Mouse (Mus musculus): ENCODE measurements around the gene Adat1.

Gene Adat1

DNA sequence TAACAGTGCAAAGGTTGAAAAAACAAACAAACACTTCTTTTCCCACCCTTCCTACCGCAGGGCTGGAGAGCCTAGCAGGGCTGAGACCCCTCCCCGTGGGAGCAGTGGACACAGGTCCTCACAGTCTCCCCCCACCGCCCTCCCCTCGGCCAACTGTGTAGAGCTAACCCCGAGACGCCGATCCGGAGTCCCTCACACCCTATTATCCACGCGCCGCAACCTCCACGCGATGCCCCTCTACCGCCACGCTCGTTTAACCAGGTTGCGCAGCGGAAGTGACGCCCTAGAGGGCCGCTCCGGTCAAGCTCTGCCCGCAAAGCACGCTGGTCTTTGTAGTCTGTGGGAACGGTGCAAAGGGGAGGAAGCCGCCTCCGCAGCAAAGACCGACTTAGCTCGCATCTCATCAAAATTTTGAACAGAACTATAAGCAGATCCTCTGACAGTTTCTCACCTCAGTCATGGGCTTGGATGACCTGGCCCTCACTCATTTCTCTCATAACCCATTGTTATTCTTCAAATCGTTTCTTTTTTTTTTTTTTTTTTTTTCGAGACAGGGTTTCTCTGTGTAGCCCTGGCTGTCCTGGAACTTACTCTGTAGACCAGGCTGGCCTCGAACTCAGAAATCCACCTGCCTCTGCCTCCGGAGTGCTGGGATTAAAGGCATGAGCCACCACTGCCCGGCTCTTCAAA is at the start of gene Adat1:
Gene Adat1, minus strand, starts transcription at position 290 of the 690 bp plus-strand sequence.
- DNase-seq (ENCODE audit: low read depth) = peak; percentile 87

DNA sequence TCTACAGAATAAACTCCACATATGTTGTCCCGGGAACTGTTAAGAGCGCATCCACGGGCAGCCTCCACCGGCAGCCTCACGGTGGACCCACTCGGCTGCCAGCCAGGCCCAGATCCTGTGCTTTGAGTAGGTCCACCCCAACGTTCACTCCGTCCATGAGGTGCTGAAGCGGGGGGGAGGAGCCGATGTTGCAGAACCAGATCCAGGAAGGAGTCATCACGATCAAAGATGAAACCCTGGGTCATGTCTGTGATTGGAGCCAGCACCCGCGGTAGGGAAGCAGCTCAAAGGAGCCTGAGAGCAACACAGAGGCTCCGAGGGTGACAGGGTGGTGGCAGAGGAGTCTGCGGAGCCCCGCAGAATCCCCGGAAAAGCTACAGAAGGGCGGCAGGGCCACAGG is 45.4 kb upstream of the Adat1 start:
- no peak for DNase-seq (ENCODE audit: low read depth)

DNA sequence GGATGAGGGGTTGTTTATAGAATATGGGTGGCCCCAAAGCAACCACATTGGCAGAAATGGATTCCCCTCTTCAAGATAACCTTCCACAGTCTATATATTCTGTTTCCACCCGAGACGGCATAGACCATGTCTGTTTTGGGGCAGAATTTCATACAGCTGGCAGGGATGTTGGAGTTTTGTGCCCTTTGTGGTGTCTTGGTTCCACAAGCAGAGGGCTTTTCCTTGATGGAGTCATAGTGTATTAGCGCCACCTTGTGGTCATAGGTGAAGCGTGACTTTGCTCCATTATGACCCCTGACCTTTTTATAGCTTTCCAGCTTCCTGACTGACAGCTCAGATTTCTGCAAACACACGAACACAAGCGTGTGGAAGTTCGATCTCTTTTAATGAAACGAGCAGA is 42.5 kb upstream of the Adat1 start:
- peak; percentile 83 for DNase-seq (ENCODE audit: low read depth)

DNA sequence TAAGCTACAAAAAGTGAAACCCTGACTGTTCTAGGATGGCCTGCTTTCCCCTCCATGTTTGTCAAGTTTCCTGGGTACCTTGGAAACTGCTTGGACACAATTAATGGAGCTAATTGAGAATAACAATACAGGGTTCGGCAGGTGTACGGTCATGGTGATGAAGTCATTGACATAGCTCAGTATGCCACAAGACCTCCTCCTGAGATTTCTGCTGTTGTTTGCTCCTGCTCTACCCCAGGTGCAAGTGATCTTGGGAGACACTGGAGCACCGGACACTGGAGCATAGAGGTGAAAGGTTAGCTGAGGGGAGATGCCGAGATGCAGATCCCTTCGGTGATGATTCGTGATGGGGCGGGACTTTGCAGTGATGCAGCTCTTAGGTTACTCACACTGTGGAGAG is 41.0 kb upstream of the Adat1 start:
- DNase-seq (ENCODE audit: low read depth) = no peak

DNA sequence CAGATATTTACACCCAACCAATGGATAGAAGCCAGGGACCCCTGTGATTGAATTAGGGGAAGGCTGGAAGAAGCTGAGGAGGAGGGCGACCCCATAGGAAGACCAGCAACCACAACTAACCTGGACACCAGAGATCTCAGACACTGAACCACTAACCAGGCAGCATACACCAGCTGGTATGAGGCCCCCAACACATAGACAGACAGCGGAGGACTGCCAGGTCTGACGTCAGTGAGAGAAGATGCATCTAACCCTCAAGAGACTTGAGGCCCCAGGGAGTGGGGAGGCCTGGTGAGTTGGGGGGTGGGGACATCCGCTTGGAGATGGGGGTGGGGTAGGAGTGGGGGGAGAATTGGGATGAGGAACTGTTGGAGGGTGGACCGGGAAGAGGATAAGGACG is 38.6 kb upstream of the Adat1 start:
- no peak for DNase-seq (ENCODE audit: low read depth)

DNA sequence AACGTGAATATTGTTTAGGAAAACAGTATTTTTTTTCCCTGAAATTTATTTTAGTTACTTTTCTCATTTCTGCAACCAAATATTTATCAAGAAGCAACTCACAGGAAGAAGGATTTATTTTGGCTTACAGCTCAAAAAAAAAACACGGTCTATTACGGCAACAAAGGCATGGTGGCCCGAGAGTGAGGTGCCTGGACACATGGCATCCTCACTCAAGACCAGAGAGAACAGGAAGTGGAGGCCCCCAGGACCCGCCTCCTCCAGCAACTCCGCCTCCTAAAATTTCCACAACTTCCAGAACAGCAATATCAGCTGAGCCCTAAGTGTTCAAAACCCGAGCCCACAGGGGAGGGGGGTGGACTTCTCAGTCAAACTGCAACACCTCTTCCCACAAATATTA is 37.4 kb upstream of the Adat1 start:
- DNase-seq (ENCODE audit: low read depth) = no peak

DNA sequence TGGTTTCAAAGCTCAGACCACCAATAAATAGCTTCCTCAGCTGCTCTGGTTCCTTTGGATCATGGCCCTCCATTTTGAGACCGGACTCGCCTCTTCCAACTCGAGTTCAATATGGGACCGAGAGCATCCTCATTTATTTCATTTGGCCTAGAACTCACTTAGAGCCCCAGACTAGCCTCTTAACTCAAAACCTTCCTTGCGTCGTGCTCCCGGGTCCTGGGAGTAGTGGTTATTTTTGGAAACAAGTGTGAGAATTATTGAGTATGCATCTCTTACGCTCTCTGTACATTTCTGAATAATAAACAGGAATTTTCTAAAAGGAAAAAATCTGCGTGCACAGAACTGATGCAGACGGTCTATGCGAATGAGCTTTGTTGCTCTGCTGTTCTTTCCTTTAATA is 22.8 kb upstream of the Adat1 start, which contains the start of gene Gm6793:
Gene Gm6793, minus strand, starts transcription at position 101 of the 400 bp plus-strand sequence.
- DNase-seq (ENCODE audit: low read depth) = no peak

DNA sequence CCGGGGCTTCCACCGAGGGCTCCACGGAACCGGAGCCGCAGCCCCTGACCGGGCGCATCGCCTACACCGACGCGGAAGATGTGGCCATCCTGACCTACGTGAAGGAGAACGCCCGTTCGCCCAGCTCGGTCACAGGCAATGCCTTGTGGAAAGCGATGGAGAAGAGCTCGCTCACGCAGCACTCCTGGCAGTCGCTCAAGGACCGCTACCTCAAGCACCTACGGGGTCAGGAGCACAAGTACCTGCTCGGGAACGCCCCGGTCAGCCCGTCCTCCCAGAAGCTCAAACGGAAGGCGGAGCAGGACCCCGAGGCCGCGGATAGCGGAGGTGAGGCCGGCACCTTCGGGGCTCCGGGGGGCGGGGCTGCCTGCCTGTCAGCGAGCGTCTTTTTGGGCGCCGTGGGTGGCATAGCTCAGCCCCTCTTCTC is 19.7 kb upstream of the Adat1 start:
- DNase-seq (ENCODE audit: low read depth) = no peak

DNA sequence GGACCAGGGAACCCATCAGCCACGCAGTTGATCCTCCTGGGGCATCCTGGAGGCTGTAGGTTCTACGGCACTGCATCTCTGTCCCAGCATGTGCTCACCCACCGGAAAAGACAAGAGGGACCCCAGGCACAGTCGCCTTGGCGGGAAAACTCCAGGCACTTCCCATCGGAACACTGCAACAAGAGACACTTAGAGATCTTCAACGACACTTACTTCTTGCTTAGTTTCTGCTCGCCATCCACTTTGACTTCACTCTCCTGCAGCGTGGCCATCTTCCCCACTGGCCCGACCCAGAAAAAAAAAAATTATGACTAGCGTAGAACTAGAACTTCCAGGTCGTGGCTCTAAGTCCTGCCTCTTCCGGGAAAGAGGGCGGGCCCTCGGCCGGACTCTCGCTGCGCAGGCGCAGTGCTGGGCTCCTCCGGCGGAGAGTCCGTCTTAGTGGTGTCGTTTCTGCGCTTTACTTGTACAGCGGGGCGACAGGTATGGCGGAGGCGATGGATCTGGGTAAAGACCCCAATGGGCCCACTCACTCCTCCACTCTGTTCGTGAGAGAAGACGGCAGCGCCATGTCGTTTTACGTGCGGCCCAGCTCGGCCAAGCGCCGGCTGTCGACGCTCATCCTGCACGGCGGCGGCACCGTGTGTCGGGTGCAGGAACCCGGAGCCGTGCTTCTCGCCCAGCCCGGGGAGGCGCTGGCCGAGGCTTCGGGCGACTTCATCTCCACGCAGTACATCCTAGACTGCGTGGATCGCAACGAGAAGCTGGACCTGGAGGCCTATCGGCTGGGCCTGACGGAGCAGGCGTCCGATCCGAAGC is 19.1 kb upstream of the Adat1 start, which contains the start of the genes Kars and Terf2ip:
Gene Kars, minus strand, starts transcription at position 327 of the 819 bp plus-strand sequence.
Gene Terf2ip, plus strand, starts transcription at position 402 of the 819 bp plus-strand sequence.
- peak; percentile 95 for DNase-seq (ENCODE audit: low read depth)

DNA sequence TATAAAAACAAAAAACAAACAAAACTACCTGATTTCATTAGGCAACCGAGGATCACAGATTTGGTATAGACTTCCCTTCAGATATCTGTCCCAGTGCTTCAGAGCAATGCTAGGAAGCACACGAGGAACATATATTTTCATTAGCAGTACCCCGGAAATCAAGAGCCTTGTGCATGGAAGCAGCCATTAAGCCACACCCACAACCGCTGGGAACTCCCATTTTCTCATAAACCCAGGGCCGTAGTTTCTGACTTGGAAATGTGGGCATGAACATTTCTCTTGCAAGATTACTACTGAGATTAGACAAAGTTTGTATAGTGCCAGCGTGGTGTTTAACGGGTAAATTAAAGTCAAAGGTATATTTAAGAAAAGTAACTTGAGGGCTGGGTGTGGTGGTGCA is 17.5 kb upstream of the Adat1 start:
- DNase-seq (ENCODE audit: low read depth) = no peak

DNA sequence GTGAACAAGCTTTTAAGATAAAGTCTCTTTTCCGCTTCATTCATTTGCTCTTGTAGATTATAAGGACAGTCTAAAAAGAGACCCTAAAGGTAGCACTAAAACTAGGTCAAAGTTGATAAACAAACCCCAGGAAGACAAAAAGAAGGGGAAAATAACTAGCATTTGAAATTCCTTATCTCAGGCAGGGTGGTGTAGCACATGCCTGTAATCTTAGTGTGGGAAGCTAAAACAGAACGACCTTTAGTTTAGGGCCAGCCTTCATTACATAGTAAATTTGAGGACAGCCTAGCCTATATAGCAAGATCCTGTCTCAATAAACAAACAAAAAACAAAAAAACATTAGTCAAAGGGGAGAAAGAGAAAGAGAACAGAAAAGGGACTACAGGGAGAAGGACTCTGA is 15.6 kb upstream of the Adat1 start:
- no peak for DNase-seq (ENCODE audit: low read depth)

DNA sequence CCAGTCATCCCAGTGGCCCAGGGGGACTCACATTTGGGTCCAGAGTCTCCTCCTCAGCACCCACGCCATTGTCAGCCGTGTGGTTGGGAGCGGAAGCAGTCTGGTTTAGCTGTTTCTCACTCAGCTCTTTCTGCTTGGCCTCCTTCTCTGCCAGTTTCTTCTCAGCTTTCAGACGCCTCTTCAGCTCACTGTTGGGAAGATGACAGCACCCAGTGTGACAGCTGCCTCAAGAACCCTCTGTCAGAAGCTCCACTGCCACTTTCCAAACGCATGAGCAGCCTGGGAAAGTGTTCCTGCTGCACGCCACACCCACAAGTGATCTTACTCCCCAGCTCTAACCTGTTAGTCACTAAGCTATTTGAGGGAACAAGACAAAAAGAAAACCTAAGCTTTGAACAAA is 13.5 kb upstream of the Adat1 start:
- DNase-seq (ENCODE audit: low read depth) = no peak

DNA sequence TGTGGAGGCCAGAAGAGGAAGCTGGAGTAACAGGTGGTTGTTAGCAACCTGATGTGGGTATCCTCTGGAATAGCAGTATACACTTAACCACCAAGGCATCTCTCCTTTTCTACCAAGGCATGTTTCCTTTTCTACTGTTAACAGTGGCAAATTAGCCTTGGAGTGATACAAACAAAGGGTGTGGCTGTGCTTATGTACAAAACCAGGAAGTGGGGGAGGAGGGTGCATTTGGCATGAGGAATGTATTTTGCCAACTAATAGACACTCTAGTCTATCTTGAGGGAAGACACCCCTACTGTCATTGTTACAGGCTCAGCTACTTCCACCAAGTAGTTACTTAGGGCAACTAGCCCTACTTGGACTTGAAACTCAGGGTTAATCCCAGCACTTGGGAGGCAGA is 12.7 kb upstream of the Adat1 start:
- DNase-seq (ENCODE audit: low read depth) = no peak

DNA sequence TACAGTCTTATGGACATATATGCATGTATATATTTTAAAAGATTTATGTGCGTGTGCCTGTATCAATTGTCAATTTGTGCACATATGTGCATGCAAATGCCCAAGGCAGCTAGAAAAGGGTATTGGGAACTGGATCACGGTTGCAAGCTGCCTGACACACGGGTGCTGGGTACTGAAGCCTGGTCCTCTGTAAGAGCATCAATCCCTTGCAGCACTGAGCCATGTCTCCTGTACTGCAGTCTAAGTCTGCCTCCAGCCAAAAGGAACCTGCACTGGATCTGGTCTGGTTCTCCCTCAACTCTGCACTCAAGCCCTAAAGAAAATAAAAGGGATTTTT is 569 bp upstream of the Adat1 start:
- peak; percentile 20 for DNase-seq (ENCODE audit: low read depth)

DNA sequence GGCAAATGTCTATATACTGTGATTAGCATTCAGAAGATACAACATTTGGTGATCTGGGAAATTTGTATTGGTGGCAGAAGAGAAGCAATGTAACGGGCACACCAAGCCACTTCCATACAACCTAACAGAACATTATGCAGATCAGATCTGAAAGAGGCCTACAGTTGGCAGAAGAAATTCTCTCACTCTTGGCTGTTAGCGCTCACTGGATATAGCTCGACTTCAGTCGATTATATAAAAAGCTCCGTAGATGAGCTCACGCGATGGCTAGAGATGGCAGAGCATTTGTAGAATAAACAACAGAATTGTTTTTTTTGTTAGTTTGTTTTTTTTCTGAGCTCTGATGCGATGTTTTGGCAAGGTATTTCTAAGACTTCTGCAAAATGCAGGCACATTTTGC is 824 bp downstream of the Adat1 start:
- DNase-seq (ENCODE audit: low read depth) = no peak

DNA sequence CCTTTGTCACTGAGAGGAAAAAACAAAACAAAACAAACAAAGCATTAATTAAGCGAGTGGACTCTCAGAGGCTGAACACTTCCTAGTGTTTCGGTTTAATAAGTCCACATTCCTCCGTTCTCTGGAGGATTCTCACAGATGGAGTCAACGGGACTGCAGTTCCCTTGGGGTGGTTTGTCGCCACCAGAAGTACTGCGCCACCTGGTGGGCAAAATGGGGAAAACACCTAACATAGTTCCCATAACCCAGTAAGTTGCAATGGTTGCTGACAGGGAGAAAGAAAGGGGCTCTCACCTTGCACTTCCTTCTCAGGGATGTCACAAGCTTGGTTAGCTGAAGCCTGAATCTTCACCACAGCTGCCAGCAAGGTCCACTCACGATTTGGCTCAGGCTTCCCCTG is 2.2 kb downstream of the Adat1 start:
- peak; percentile 92 for DNase-seq (ENCODE audit: low read depth)

DNA sequence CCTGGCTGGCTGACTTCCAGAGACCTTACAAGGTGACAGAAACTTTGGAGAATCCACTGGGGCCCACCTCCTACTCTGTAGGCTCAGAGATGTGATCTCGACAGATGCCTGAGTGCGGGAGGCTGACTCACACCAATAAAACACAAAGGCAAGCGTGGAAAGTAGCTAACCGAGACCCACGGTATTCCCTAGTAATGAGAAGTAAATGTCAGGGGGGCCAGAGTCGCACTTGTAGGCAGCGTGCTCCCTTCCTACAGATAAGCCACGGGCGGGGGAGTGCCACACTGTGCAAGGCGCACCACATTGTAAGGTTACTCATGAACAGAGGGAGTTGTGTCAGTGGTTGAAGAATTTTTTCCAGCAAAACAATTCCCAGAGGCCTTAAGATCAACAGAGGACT is 7.6 kb downstream of the Adat1 start:
- no peak for DNase-seq (ENCODE audit: low read depth)

DNA sequence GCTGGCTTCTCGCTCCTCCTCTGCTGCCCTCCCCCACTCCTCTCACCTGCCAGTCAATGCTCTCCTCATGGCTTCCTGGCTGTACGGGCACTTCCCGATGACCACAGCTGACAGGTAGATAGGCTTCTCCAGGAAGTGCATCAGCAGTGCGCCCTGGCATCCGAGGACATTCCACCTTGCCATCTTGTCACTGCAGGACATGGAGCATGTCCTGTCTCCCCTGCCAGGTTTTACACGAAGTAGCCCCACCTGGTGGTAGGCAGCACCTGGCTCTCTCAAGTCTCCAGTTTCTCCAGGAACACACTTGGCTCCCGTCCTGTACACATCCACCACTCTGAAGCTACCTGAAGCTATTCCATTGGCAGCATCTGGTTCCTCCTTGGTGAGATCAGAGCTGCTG is 10.0 kb downstream of the Adat1 start:
- DNase-seq (ENCODE audit: low read depth) = peak; percentile 55

DNA sequence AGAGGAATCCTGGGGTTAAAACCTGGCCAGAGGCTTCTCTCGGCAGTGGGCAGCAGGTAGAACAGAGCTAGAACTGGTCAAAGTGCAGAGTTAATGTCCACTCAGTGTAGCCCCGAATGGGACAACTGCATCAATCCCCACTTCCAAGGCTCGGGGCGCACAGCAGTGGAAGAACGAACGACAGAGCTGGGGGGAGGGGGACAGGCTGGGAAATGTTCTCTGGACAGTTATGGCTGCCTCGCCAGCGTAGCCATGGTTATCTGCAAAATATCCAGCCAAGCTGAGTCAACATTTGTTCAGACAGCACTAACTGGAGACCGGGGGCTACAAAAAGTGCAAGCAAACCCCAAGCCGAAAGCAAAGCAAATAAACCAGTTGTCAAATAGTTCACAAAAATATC is 14.0 kb downstream of the Adat1 start:
- DNase-seq (ENCODE audit: low read depth) = no peak

DNA sequence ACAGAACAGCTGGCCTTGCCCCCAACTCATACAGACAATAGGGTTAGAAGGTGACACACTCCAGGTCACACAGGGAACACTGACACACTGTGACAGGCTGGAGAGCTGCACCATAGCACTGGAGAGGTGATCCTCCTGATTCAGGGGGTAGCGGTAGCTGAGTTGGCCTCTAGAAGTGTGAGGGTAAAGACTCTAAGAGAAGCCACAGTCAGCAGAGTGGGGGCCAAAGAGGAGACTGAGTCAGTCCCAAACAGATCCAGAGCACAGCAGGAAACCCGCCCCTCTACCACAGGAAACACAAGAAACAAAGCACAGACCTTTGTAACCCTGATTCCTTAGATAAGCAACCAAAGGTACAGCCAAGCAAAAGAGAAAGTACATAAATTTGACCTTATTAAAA is 15.8 kb downstream of the Adat1 start:
- peak; percentile 65 for DNase-seq (ENCODE audit: low read depth)

DNA sequence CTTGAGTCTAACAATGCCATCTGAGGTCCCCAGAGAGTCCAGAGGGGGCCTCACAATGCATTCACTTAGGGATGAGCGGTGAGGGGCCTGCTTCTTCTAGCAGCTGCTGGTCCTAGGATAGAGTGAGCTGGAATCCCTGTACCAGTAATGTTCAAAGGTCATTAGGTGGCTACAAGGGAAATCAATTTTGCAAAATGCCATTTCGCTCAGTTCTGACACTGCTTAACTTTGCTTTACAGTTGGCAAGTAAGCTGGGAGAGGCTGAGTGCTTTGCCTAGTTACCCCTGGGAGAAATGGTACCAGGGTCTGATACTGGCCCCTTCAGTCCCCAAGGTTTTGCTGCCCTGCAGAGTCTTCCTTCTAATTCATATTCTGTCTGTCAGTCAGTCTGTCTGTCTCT is 16.4 kb downstream of the Adat1 start:
- DNase-seq (ENCODE audit: low read depth) = no peak

DNA sequence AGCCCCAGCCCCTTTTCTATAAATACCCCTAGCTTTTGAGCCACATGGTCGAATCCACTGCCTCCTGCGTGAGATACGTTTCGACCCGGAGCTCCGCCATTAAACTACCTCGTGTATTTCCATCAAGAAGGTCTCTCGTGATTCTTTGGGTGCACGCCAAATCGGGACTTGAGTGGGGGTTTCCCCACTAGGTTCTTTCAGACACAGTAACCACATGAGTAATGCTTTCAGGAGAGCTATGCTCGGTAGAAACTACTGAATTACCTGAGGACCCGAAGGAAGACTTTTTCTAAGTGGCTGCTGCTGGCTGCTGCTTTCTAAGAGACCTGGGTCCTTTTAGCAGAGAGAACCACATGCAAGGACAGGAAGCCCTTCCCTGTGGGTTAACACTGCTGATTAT is 18.0 kb downstream of the Adat1 start:
- peak; percentile 53 for DNase-seq (ENCODE audit: low read depth)

DNA sequence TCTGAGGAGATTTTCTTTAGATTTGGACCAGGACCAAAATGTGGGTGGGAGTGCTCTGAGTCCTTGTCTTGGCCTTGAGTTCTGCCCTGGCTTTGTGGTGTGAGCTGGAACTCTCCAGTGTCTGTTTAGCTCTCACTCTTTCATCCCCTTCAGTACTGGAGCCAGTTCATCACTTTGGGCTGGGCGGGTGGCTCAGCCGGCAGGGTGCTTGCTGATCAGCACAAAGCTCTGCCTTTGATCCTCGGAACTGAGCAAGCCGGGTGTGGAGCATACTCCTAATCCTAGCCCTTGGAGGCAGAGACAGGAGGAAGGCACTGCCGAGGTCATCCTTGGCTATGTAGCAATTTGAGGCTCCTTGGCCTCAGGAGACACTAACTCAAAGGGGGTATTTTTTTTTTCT is 23.1 kb downstream of the Adat1 start:
- no peak for DNase-seq (ENCODE audit: low read depth)

DNA sequence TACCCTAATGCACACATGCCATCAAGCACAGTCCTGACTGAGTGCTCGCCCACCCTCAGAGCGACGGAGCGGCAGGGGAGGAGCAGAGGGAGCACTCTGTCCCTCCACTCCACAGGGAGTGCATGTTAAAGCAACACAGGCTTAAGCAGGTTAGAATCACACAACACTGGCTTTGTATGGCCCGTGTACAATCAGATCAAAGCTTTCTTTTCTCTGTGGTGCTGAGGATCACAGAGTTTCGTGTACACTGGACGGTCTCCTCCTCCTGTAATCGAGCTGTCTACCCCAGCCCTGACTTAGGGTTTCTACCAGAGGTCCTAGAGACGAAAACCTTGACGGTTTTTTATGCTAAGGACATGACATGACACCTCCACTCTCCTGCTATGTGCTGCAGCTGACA is 23.6 kb downstream of the Adat1 start:
- DNase-seq (ENCODE audit: low read depth) = no peak
